Comparison of ENCODE assay signal across 9 mouse cellular contexts in the genomic region with DNA sequence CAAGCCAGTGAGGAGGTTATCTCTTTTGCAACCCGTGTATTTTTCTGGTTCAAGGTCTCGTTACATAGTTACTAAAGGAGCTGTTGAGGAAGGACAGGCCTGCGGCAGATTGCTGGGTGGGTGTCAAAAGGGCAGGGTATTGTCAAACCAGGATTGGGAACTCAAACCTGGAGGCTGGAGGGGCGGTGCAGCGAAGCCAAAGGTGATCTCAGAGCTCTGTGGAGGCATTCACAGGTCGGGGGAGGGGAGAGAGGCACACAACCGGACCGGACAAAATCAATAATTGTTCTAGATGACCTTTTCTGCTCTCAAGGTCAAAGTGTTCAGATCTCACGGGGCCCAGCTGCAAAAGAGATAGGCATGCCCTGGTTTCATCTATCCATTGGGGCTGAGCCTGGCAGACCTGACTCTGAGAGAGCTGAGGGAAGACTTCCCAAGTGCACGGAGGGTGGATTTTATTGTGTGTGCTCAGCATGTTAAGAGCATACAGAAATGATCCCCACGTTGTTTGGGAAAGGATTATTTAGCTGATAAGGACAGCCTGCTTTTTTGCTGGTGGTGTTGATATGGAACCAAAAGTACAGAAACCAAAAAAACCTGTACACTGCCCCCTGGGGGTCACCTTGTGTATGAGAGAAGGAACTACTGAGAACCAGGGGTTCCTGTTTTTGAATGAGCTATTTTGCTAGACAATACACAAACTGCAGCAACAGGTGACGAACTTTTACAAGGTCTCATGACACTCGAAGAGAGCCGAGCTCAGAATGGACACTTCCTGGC. TPM values are rescaled to one million over a fixed set of nuclear protein-coding genes. Genes with fewer than 3 reads are reported as not detected.
A peak's percentile ranks its signal among the peaks of the same experiment; 100 is the strongest.
DNase-seq lines count a peak whose midpoint lies in the region; TF ChIP-seq lines count a peak whose summit lies in the region.
"Had no signal": no experiment of that assay in that cellular context is flagged by ENCODE, and none has a peak within 500 bp of the region (broad histone marks: within the 10 kb centered on the region; RNA-seq: fewer than 3 reads in every experiment).

No protein-coding gene starts in this region.

- H3K9ac ChIP-seq in ES-Bruce4 (ENCODE audit: low read depth, poor library complexity, severe bottlenecking), result no peak overlapping the region
- H3K9ac ChIP-seq: limb, embryonic 12.5 days had no signal

- 0 out of 2 replicates have a peak, but pooled peaks have one; percentile 21 for TF ChIP-seq EP300 in ES-Bruce4 (IDR thresholded peaks at IDR 0.05; ENCODE audit: insufficient read depth, low read depth, low read length)

- peak; percentile 42 to 64 for DNase-seq in cerebellum, adult 18-20 months
- no peak for DNase-seq in cerebellum, adult 11-12 months
- peak; percentile 61 for DNase-seq in cerebellum, adult 8-10 months
- DNase-seq in gastrocnemius, postnatal 10 days, result peak; percentile 79
- peak; percentile 75 to 81 for DNase-seq in layer of hippocampus, postnatal 14 days (ENCODE audit: low spot score in 2 of 2)
- DNase-seq in mesoderm, embryonic 11.5 days (ENCODE audit: low read depth, low spot score), result peak; percentile 72
- DNase-seq in splenic B cell, adult 2 months (ENCODE audit: low read depth, low spot score), result peak; percentile 90

- H3K4me1 ChIP-seq in ES-Bruce4 (ENCODE audit: control insufficient read depth, insufficient read depth, low read length), result no peaks in the 10 kb centered on the region

- no peak for TF ChIP-seq POLR2A in ES-Bruce4 (IDR thresholded peaks at IDR 0.05; ENCODE audit: insufficient read depth, low read length)

- H3K27me3 ChIP-seq in ES-Bruce4 (ENCODE audit: control insufficient read depth, insufficient read depth, low read length, poor library complexity, severe bottlenecking), result no peaks in the 10 kb centered on the region
- H3K27me3 ChIP-seq in splenic B cell, adult 2 months (ENCODE audit: control insufficient read depth, insufficient read depth, low read length, poor library complexity, severe bottlenecking), result no peaks in the 10 kb centered on the region

- H3K4me3 ChIP-seq in ES-Bruce4 (ENCODE audit: low read depth, low read length), result no peak overlapping the region

- TF ChIP-seq CTCF in ES-Bruce4 (IDR thresholded peaks at IDR 0.05; ENCODE audit: low read depth, low read length), result no peak

- no peaks in the 10 kb centered on the region for H3K9me3 ChIP-seq in ES-Bruce4 (replicated peaks; ENCODE audit: control insufficient read depth, insufficient read depth, low read length, poor library complexity, severe bottlenecking)
- H3K9me3 ChIP-seq: limb, embryonic 12.5 days had no signal

- no peaks in the 10 kb centered on the region for H3K36me3 ChIP-seq in ES-Bruce4 (ENCODE audit: control insufficient read depth, insufficient read depth, low read length, poor library complexity, severe bottlenecking)
- H3K36me3 ChIP-seq in splenic B cell, adult 2 months (ENCODE audit: control insufficient read depth, insufficient read depth, low read length, poor library complexity, severe bottlenecking), result no peaks in the 10 kb centered on the region
- H3K36me3 ChIP-seq: limb, embryonic 12.5 days had no signal

- no peak overlapping the region for H3K27ac ChIP-seq in ES-Bruce4 (ENCODE audit: insufficient read depth, low read length)
- H3K27ac ChIP-seq: limb, embryonic 12.5 days had no signal

RNA-seq across cellular contexts. Expression of gene Sstr2, which starts 1.8 kb away (rescaled TPM):
- polyA plus RNA-seq in ES-Bruce4 (2011; ENCODE audit: insufficient read depth, insufficient read length, low read depth, missing spikeins), result 0.57 TPM in 1 of 2 replicates, not detected in the other
- 1 to 10 TPM in 1 of 2 experiments, under 1 TPM in 1; 0.12 to 1.3 TPM for total RNA-seq in gastrocnemius, postnatal 10 days (2021)
- total RNA-seq in layer of hippocampus, postnatal 14 days (2021), result 10 to 100 TPM; 32.9 to 35.8 TPM

RNA-seq across cellular contexts. Expression of gene Cog1, which starts 31.6 kb away (rescaled TPM):
- 15.6 and 20.6 TPM in 2 replicates for polyA plus RNA-seq in ES-Bruce4 (2011; ENCODE audit: insufficient read depth, insufficient read length, low read depth, missing spikeins)
- 10 to 100 TPM; 20.1 to 25.0 TPM for total RNA-seq in gastrocnemius, postnatal 10 days (2021)
- 10 to 100 TPM; 42.5 to 46.2 TPM for total RNA-seq in layer of hippocampus, postnatal 14 days (2021)

RNA-seq across cellular contexts. Expression of gene Slc39a11, which starts 32.6 kb away (rescaled TPM):
- polyA plus RNA-seq in ES-Bruce4 (2011; ENCODE audit: insufficient read depth, insufficient read length, low read depth, missing spikeins), result 7.4 and 13.5 TPM in 2 replicates
- total RNA-seq in gastrocnemius, postnatal 10 days (2021), result 1 to 10 TPM; 4.9 to 7.2 TPM
- 10 to 100 TPM; 22.0 to 27.0 TPM for total RNA-seq in layer of hippocampus, postnatal 14 days (2021)

Comparison
In these comparisons a context has a peak if more than half of its experiments do, and no peak if none do; other contexts are left out.
1. RNA of gene Sstr2, which starts 1.8 kb away (total RNA-seq): 32.9 to 35.8 TPM in layer of hippocampus, postnatal 14 days; 0.12 to 1.3 TPM in gastrocnemius, postnatal 10 days; every median in the first group is over 10 times any median in the second.